15 mouse cellular contexts compared by ENCODE assay signal in the genomic region with DNA sequence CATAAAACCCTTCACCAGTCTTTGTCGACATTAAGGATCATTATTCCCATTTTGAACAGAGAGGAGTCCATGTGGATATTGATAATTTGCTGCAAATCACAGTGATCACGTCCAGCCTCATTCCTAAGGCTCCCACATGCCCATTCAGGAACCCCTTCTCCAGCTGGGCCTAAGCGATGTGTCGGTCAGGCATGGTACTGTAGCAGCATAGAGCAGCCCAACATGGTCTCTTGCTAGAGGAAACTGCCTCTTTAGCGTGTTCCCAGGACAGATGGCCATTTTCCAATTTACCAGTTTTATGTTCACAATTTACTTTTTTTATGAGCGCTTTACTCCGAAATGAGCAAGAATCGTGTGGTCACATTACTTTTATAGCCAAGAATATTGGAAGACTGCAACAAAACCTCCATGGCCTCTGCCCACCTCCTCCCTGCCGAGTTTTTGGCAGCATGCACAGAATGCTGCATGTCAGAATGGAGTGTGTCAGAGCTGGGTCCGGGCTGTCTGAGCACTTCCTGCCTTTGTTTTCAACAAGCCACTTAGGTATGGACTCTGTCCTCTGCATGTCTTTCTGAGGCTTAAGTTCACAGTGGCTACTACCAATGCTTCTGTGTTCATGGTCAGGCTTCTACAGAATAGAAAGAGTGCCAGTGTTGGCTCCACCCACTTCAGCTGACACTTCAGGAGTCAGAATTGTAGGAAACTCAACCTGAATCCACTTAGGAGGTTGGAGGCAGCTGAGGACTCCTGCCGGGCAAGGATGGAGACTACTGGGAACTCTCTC.
A peak's percentile ranks its signal among the peaks of the same experiment; 100 is the strongest.
DNase-seq lines count a peak whose midpoint lies in the region; ATAC-seq and TF ChIP-seq lines count a peak whose summit lies in the region.
"Had no signal": no experiment of that assay in that cellular context is flagged by ENCODE, and none has a peak within 500 bp of the region (broad histone marks: within the 10 kb centered on the region; RNA-seq: fewer than 3 reads in every experiment).

No protein-coding gene starts in this region.

- TF ChIP-seq POLR2A in lung, adult 2 months (IDR thresholded peaks at IDR 0.05; ENCODE audit: borderline replicate concordance, extremely low read depth, low read depth, low read length), result no peak

- no peaks in the 10 kb centered on the region for H3K4me1 ChIP-seq in hindbrain, postnatal 0 days (ENCODE audit: insufficient read depth, low read length)
- no peaks in the 10 kb centered on the region for H3K4me1 ChIP-seq in hindbrain, embryonic 13.5 days (replicated peaks)
- H3K4me1 ChIP-seq in lung, embryonic 14.5 days (ENCODE audit: insufficient read depth), result no peaks in the 10 kb centered on the region
- H3K4me1 ChIP-seq in lung, adult 2 months (ENCODE audit: control insufficient read depth, insufficient read depth, low read length), result peaks cover 2% of the 10 kb centered on the region; the same call in 1 of the 2 replicates
- H3K4me1 ChIP-seq in intestine, postnatal 0 days (replicated peaks; ENCODE audit: control insufficient read depth, insufficient read depth, low read length), result no peaks in the 10 kb centered on the region; the same call in 1 of the 2 replicates

- H3K4me3 ChIP-seq in hindbrain, postnatal 0 days (ENCODE audit: low read length), result no peak overlapping the region
- H3K4me3 ChIP-seq in hindbrain, embryonic 13.5 days, result no peak overlapping the region
- no peak overlapping the region for H3K4me3 ChIP-seq in lung, embryonic 14.5 days (ENCODE audit: low read depth, low read length)
- H3K4me3 ChIP-seq in lung, adult 2 months (replicated peaks; ENCODE audit: extremely low read depth, low read depth, low read length), result no peak overlapping the region
- H3K4me3 ChIP-seq in intestine, postnatal 0 days (ENCODE audit: low read depth, low read length), result no peak overlapping the region
- H3K4me3 ChIP-seq: erythroblast, embryonic 14.5 days had no signal

- no peaks in the 10 kb centered on the region for H3K9me3 ChIP-seq in hindbrain, postnatal 0 days (ENCODE audit: low read length)
- H3K9me3 ChIP-seq in hindbrain, embryonic 13.5 days, result no peaks in the 10 kb centered on the region
- no peaks in the 10 kb centered on the region for H3K9me3 ChIP-seq in lung, embryonic 14.5 days (ENCODE audit: low read depth, low read length)
- no peaks in the 10 kb centered on the region for H3K9me3 ChIP-seq in intestine, postnatal 0 days (ENCODE audit: control insufficient read depth)

- no peak overlapping the region for H3K4me2 ChIP-seq in hindbrain, postnatal 0 days (ENCODE audit: low read depth, low read length)
- H3K4me2 ChIP-seq in hindbrain, embryonic 13.5 days, result no peak overlapping the region
- H3K4me2 ChIP-seq in lung, embryonic 14.5 days, result no peak overlapping the region
- no peak overlapping the region for H3K4me2 ChIP-seq in intestine, postnatal 0 days (replicated peaks; ENCODE audit: low read depth)
- H3K4me2 ChIP-seq: heart, embryonic 11.5 days; liver, embryonic 11.5 days had no signal

- TF ChIP-seq CTCF in hindbrain, postnatal 0 days (IDR thresholded peaks at IDR 0.05; ENCODE audit: low read depth), result no peak
- no peak; the same call in 1 of the 2 replicates for TF ChIP-seq CTCF in lung, embryonic 14.5 days (IDR thresholded peaks at IDR 0.05; ENCODE audit: low read depth)
- no peak for TF ChIP-seq CTCF in lung, adult 2 months (IDR thresholded peaks at IDR 0.05; ENCODE audit: insufficient read depth, low read length)
- peak; percentile 20 for TF ChIP-seq CTCF in intestine, postnatal 0 days (IDR thresholded peaks at IDR 0.05; ENCODE audit: low read depth)

- H3K9ac ChIP-seq in hindbrain, postnatal 0 days (replicated peaks; ENCODE audit: low read length), result no peak overlapping the region
- H3K9ac ChIP-seq in hindbrain, embryonic 13.5 days, result no peak overlapping the region
- no peak overlapping the region for H3K9ac ChIP-seq in lung, embryonic 14.5 days
- H3K9ac ChIP-seq in intestine, postnatal 0 days (ENCODE audit: low read depth, low read length), result no peak overlapping the region

- no peak overlapping the region for H3K27ac ChIP-seq in hindbrain, postnatal 0 days
- H3K27ac ChIP-seq in hindbrain, embryonic 13.5 days, result no peak overlapping the region
- H3K27ac ChIP-seq in lung, embryonic 14.5 days (ENCODE audit: low read depth), result no peak overlapping the region
- no peak overlapping the region for H3K27ac ChIP-seq in intestine, postnatal 0 days (ENCODE audit: low read depth, low read length)
- H3K27ac ChIP-seq: stomach, postnatal 0 days had no signal

- H3K27me3 ChIP-seq in hindbrain, postnatal 0 days (ENCODE audit: insufficient read depth, low read length), result no peaks in the 10 kb centered on the region
- no peaks in the 10 kb centered on the region for H3K27me3 ChIP-seq in hindbrain, embryonic 13.5 days
- H3K27me3 ChIP-seq in lung, embryonic 14.5 days (ENCODE audit: insufficient read depth, low read length), result no peaks in the 10 kb centered on the region
- no peaks in the 10 kb centered on the region for H3K27me3 ChIP-seq in intestine, postnatal 0 days (replicated peaks; ENCODE audit: control insufficient read depth, insufficient read depth, low read length)

- no peaks in the 10 kb centered on the region for H3K36me3 ChIP-seq in hindbrain, postnatal 0 days (ENCODE audit: insufficient read depth, low read length)
- H3K36me3 ChIP-seq in hindbrain, embryonic 13.5 days, result no peaks in the 10 kb centered on the region
- H3K36me3 ChIP-seq in lung, embryonic 14.5 days (ENCODE audit: insufficient read depth), result no peaks in the 10 kb centered on the region
- no peaks in the 10 kb centered on the region for H3K36me3 ChIP-seq in intestine, postnatal 0 days (ENCODE audit: control insufficient read depth, insufficient read depth)
- H3K36me3 ChIP-seq: G1E had no signal

- DNase-seq in hindbrain, postnatal 0 days (ENCODE audit: low spot score), result peak; percentile 25
- DNase-seq in lung, embryonic 14.5 days, result peak; percentile 59
- no peak for DNase-seq in lung, adult 2 months
- DNase-seq in lung, postnatal 14 days, result peak; percentile 4
- DNase-seq in right cerebral cortex, postnatal 14 days, result no peak
- DNase-seq: gastrocnemius, postnatal 25 days; heart, postnatal 4 days; right cerebral cortex, adult 18-20 months had no signal

- WGBS in hindbrain, postnatal 0 days, result 67% methylated on average over 11 of the region's 11 CpGs
- 86% methylated on average over 11 of the region's 11 CpGs for WGBS in hindbrain, embryonic 13.5 days
- WGBS in lung, embryonic 14.5 days, result 66% methylated on average over 11 of the region's 11 CpGs
- WGBS in lung, adult 2 months, result 64% methylated on average over 11 of the region's 11 CpGs
- 72% methylated on average over 11 of the region's 11 CpGs for WGBS in intestine, postnatal 0 days

- ATAC-seq in hindbrain, postnatal 0 days, result no peak
- ATAC-seq in hindbrain, embryonic 13.5 days (ENCODE audit: low FRiP score), result no peak
- ATAC-seq in lung, embryonic 14.5 days (ENCODE audit: insufficient read depth), result peak; percentile 62; the same call in 1 of the 2 replicates
- 0 out of 2 replicates have a peak, but pooled peaks have one; percentile 36 for ATAC-seq in intestine, postnatal 0 days

Comparison
In these comparisons a context has a peak if more than half of its experiments do, and no peak if none do; other contexts are left out.
1. DNase-seq: peak in hindbrain, postnatal 0 days (single experiment), lung, embryonic 14.5 days (single experiment) and lung, postnatal 14 days (single experiment); none in lung, adult 2 months (single experiment) and right cerebral cortex, postnatal 14 days (single experiment).
2. ATAC-seq: peak in lung, embryonic 14.5 days (single experiment) and intestine, postnatal 0 days (single experiment); none in hindbrain, postnatal 0 days (single experiment) and hindbrain, embryonic 13.5 days (single experiment).